Mouse (Mus musculus) testis, adult 2 months (tissue): ENCODE data around the gene Med9.

Source experiments
- CTCF ChIP-seq: fragments of 200-500 bp; IDR thresholded peaks from 2 replicates; pipeline ENCODE4 v1.5.1; 2012; ENCODE audit warnings: low read depth, mild to moderate bottlenecking, inconsistent platforms, low read length, moderate library complexity; ENCODE audit not compliant: control insufficient read depth, insufficient read depth, insufficient replicate concordance
- POLR2A ChIP-seq: fragments of 200-500 bp; IDR thresholded peaks from 2 replicates; pipeline ENCODE4 v1.6.1; 2012; ENCODE audit warnings: low read depth, mild to moderate bottlenecking, inconsistent platforms, low read length, moderate library complexity; ENCODE audit not compliant: control insufficient read depth

DNA sequence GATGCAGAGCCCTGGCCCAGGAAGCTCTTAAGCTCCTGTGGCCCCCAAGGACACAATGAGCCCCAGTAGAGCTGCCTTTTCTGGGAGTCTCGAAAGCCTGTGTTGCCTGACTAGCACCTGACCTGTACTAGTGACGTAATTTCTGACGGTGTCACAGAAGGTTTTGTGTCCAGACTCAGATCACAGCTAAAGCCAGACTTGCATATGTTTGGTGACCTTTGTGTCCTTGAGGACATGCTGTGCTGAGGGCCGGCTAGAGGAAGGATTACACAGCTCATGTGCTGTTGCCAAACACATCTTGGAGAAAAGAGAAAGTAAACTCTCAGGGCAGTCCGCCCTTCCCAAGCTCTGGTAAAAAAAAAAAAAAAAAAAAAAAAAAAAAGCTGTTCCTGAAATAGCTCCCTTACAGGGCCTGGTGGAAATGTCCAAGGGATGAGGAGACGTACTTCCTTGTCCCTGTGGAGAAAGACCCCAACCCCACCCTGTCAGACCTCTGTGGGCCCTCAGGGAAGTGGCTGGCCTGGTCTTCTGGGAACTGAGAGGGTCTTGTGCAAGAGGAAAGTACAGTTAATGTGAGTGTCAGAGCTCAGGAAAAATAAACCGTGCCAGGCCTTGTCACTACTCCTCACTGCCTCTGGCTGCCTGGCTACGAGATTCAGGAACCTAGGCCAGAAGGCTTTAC, 45.8 kb upstream of the Med9 start:
- TF ChIP-seq CTCF (no peak), POLR2A (no peak)
